Mouse (Mus musculus) spleen, adult 2 months (tissue): ENCODE results near the gene Atg3. TPM values are rescaled to one million over a fixed set of nuclear protein-coding genes. Genes with fewer than 3 reads are reported as not detected.

Experiments
- DNase-seq, 2 experiments: peaks; one replicate each; pipeline versions ENCODE4 v3.0.0 to v3.0.0-alpha.2; 2012 to 2021; ENCODE audit warnings: low spot score in 2 of 2, low read depth in 1 of 2
- H3K27ac ChIP-seq: fragments of 200-500 bp; 2 replicates; pipeline ENCODE4 v1.5.1; 2012; ENCODE audit warnings: low read length, inconsistent platforms; ENCODE audit not compliant: insufficient read depth
- H3K27me3 ChIP-seq: fragments of 200-500 bp; 2 replicates; pipeline ENCODE4 v1.6.1; 2012; ENCODE audit warnings: mild to moderate bottlenecking, moderate library complexity, low read length, inconsistent platforms; ENCODE audit not compliant: control insufficient read depth, insufficient read depth
- H3K36me3 ChIP-seq: fragments of 200-500 bp; 2 replicates; pipeline ENCODE4 v1.6.1; 2012; ENCODE audit warnings: mild to moderate bottlenecking, low read length, inconsistent platforms; ENCODE audit not compliant: control insufficient read depth, insufficient read depth
- H3K4me1 ChIP-seq: fragments of 200-500 bp; 2 replicates; pipeline ENCODE4 v1.6.1; 2011; ENCODE audit warnings: inconsistent platforms; ENCODE audit not compliant: control insufficient read depth, insufficient read depth, insufficient read length
- H3K4me3 ChIP-seq: fragments of 200-500 bp; 2 replicates; pipeline ENCODE4 v1.5.1; 2011; ENCODE audit warnings: mild to moderate bottlenecking, inconsistent platforms; ENCODE audit not compliant: insufficient read depth, insufficient read length; ENCODE audit errors: extremely low read depth
- CTCF ChIP-seq: fragments of 200-500 bp; IDR thresholded peaks from 2 replicates; pipeline ENCODE4 v1.5.1; 2011; ENCODE audit warnings: mild to moderate bottlenecking, inconsistent platforms; ENCODE audit not compliant: insufficient read depth, insufficient read length, insufficient replicate concordance; ENCODE audit errors: extremely low read depth
- POLR2A ChIP-seq: fragments of 200-500 bp; IDR thresholded peaks from 2 replicates; pipeline ENCODE4 v1.6.1; 2011; ENCODE audit warnings: low read depth, low read length, inconsistent platforms
- WGBS: fragments of 180-500 bp; shearing (Covaris S2); methylation state at CpG from one replicate; pipeline ENCODE4 v1.1.7; 2018; 5-methylcytosine and 5-hydroxymethylcytosine counted together
- polyA plus RNA-seq: library from polyadenylated mRNA; depleted of rRNA; stranded (reverse); fragments of >200 nt; gene quantifications from 2 replicates; pipeline ENCODE4 v1.2.3, GENCODE M21; 2012; rRNA removed

Gene Atg3
- 13.8 and 21.4 TPM in 2 replicates for polyA plus RNA-seq

DNA sequence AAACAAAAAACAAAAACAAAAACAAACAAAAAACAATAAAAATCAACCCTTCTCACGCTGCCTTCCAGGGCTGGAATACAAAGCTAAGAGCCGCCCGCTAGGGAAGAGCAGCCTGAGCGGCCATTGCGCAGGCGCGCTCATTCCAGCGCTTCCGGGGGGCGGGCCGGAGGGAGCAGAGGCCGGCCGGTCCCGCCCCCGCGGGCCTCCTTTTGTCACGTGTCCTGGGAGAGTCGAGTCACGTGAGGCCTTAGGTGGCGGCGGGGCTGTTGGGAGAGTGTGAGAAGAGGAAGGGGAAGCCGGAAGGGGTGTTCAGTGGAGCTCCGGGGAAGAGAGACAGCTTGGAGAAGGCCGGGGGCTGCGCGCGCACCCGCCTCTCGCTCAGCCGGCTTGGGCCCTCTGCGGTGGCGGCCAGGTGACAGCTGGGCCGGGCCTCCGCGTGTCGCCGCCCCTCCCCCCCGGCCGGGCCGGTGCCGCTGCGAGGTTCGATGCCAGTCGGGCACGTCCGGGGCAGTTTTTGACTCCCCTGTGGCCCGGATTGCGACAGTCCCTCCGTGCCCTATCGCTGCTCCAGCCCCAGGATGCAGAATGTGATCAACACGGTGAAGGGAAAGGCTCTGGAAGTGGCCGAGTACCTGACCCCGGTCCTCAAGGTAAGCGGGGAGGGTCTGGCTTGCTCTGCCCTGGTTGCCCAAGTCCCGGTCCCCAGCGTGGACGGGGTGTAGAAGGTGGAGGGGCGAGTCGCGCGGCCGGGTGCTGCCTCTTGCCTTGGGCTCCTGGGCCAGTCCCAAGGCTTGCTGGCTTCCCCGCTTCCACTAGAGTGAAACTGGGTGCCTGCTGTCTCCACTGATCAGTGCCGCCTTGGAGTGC, at the start of gene Atg3, which contains the start of gene Slc35a5:
TSS of gene Atg3 (plus strand) at position 264 of the 867 bp plus-strand sequence.
TSS of gene Slc35a5 (minus strand) at position 185 of the 867 bp plus-strand sequence.
- Histone ChIP-seq H3K27ac (peak within 1 kb of the TSS; percentile 78), H3K4me3 (peak within 1 kb of the TSS; percentile 87), H3K36me3 (peaks cover 3% of the 10 kb centered on the region; the same call in 1 of the 2 replicates), H3K27me3 (no peaks in the 10 kb centered on the region), H3K4me1 (peaks cover 2% of the 10 kb centered on the region; the same call in 1 of the 2 replicates)
- WGBS = 1% methylated on average over 63 of the region's 64 CpGs
- TF ChIP-seq POLR2A (peak; percentile 25), CTCF (no peak)
- peak; percentile 95 to 96 for DNase-seq

DNA sequence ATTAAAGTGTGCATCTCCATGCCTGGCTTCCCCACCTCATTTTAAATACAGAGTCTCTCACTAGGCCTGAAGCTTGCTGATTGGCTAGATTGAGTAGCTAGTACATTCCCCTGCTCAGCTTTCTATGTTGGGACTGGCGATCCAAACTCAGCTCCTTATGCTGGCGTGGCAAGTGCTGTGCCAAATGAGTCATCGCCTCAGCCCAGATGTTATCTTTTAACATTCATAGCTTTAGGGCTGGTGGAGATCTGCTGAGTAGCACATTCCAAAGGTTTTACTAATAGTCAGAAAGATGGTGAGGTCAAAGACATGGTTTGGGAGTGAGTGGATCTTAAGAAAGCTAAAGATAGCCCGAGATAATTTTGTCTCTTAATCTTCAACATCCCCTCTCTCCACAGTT, 48.1 kb upstream of the Atg3 start:
- Histone ChIP-seq H3K27me3 (no peaks in the 10 kb centered on the region), H3K36me3 (no peaks in the 10 kb centered on the region), H3K4me3 (no peak overlapping the region), H3K4me1 (no peaks in the 10 kb centered on the region), H3K27ac (no peak overlapping the region)
- no peak for DNase-seq
- WGBS = 68% methylated on average over 4 of the region's 4 CpGs
- no peak for TF ChIP-seq CTCF
- no peak for TF ChIP-seq POLR2A

DNA sequence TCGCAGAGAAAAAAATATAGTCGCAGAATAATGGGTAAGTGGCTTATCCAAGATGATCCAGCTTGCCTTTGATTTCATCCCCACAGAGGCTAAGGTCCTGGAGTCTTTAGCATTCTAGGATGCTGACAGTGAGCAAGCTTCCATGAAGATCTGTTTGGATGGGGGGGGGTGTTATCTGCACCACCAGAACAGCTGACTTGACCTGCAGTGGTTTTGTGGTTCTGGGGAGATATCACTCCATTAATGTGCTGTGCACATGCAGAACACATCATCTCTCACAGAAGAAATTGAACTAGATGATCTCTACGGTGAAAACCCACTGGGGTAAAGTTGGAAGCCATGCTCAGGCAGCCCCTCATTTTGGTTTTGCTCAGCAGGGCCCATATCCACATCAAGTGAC, 41.4 kb upstream of the Atg3 start:
- H3K27ac ChIP-seq = no peak overlapping the region
- no peaks in the 10 kb centered on the region for H3K4me1 ChIP-seq
- WGBS = 89% methylated on average over 3 of the region's 3 CpGs
- DNase-seq = no peak
- TF ChIP-seq CTCF (no peak), POLR2A (no peak)
- no peak overlapping the region for H3K4me3 ChIP-seq
- H3K27me3 ChIP-seq = no peaks in the 10 kb centered on the region
- H3K36me3 ChIP-seq = no peaks in the 10 kb centered on the region

DNA sequence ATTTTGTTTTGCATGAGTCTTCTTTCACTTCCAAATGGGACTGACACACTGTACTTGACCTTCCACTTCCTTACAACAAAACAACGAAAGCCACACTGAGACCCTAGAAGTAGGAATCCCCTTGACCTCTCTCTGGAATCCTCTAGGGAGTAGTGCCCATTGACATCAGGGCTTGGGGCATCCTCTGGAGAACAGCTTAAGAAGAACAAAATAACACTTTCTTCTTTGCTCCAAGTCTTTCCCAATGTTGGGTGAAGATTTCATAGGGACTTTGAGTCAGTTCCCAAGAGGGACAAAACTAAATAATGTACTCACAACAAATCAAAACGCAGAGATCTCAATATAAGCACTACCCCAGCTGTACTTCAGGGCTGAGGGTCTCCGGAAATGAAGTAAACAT, 39.8 kb upstream of the Atg3 start:
- no peaks in the 10 kb centered on the region for H3K36me3 ChIP-seq

DNA sequence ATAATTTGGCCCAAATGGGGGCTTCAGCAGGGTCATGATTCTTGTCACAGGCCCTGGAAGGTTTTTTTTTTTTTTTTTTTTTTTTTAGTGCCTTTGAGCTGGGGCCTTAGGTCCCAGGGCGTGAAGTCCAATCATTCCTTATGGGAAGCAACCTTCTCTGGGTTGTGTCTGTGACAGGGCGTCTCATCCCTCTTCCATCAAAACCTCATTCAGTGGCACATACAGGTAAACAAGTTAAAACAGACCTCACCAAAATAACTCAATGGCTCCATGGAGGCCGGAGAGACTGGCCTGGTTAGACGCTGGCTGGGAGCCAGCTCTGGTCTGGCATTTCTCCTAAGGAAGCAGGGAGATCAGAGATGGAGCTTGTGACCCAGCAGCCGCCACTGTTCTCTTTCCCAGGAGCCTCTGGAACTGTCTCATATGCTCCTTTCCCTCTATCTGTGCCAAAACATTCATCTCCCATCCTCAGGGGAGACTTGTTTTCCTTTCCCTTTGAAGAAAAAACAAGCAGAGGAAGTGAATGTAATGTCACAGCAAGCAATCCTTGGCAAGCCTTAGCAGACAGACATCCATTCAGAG, 37.6 kb upstream of the Atg3 start:
- WGBS = 88% methylated on average over 5 of the region's 5 CpGs
- H3K4me3 ChIP-seq = no peak overlapping the region
- no peaks in the 10 kb centered on the region for H3K27me3 ChIP-seq
- H3K4me1 ChIP-seq = no peaks in the 10 kb centered on the region
- DNase-seq = no peak
- no peaks in the 10 kb centered on the region for H3K36me3 ChIP-seq
- TF ChIP-seq POLR2A (no peak), CTCF (no peak)
- H3K27ac ChIP-seq = no peak overlapping the region

More for the DNA sequence above, 39.8 kb upstream of the Atg3 start:
- 79% methylated on average over 3 of the region's 3 CpGs for WGBS
- Histone ChIP-seq H3K4me1 (no peaks in the 10 kb centered on the region), H3K4me3 (no peak overlapping the region), H3K27ac (no peak overlapping the region), H3K27me3 (no peaks in the 10 kb centered on the region)
- TF ChIP-seq POLR2A (no peak), CTCF (no peak)
- DNase-seq = no peak

DNA sequence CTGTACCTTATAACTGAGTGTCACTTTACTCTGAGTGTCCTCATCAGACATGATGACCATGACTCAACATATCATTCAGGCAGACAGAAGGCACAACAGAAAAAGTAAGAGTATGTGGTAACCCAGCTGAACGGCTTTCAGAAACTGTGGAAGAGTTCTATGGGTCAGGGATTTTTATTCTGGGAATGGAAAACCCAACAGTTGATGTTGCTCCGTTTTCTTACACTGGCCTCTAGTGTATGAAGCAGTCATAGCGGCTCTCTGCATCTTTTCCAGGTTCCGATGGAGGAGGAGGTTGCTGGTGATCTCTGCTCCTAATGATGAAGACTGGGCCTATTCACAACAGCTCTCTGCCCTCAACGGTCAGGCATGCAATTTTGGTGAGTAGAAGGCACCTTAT, 36.0 kb upstream of the Atg3 start:
- TF ChIP-seq POLR2A (no peak), CTCF (no peak)
- H3K4me3 ChIP-seq = no peak overlapping the region
- 78% methylated on average over 5 of the region's 5 CpGs for WGBS
- no peaks in the 10 kb centered on the region for H3K4me1 ChIP-seq
- H3K27ac ChIP-seq = no peak overlapping the region
- H3K36me3 ChIP-seq = no peaks in the 10 kb centered on the region
- no peaks in the 10 kb centered on the region for H3K27me3 ChIP-seq
- DNase-seq = no peak
